Mouse (Mus musculus) hindbrain, embryonic 16.5 days (tissue): ENCODE data around the gene Zmat5. TPM values are rescaled to one million over a fixed set of nuclear protein-coding genes. Genes with fewer than 3 reads are reported as not detected.

Experiments
- ATAC-seq: fragments of 200-750 bp; cut with Nextera tagmentation; 2 replicates; pipeline ENCODE4 v1.8.0; 2017; ENCODE audit warnings: moderate TSS enrichment, moderate library complexity
- H3K27ac ChIP-seq: fragments of 300-500 bp; sonication (generic); 2 replicates; pipeline ENCODE4 v1.5.1; 2014; ENCODE audit warnings: low read depth, mild to moderate bottlenecking, control low read depth, low read length, moderate library complexity
- H3K27me3 ChIP-seq: fragments of 300-500 bp; sonication (generic); replicated peaks from 2 replicates; pipeline ENCODE4 v1.6.1; 2014; ENCODE audit warnings: low read length; ENCODE audit not compliant: control insufficient read depth, insufficient read depth
- H3K36me3 ChIP-seq: fragments of 300-500 bp; sonication (generic); 2 replicates; pipeline ENCODE4 v1.6.1; 2014; ENCODE audit warnings: mild to moderate bottlenecking, low read length, moderate library complexity, mixed read lengths; ENCODE audit not compliant: control insufficient read depth, insufficient read depth
- H3K4me1 ChIP-seq: fragments of 300-500 bp; sonication (generic); 2 replicates; pipeline ENCODE4 v1.6.1; 2014; ENCODE audit warnings: low read depth, low read length; ENCODE audit not compliant: control insufficient read depth, insufficient read depth
- H3K4me2 ChIP-seq: fragments of 300-500 bp; sonication (generic); 2 replicates; pipeline ENCODE4 v1.6.1; 2014; ENCODE audit warnings: mild to moderate bottlenecking, low read length, control low read depth, moderate library complexity
- H3K4me3 ChIP-seq: fragments of 300-500 bp; sonication (generic); 2 replicates; pipeline ENCODE4 v1.5.1; 2014; ENCODE audit warnings: mild to moderate bottlenecking, low read length, control low read depth, moderate library complexity
- H3K9ac ChIP-seq: fragments of 300-500 bp; sonication (generic); 2 replicates; pipeline ENCODE4 v1.6.1; 2014; ENCODE audit warnings: low read depth, mild to moderate bottlenecking, control low read depth, low read length, moderate library complexity
- H3K9me3 ChIP-seq: fragments of 300-500 bp; sonication (generic); 2 replicates; pipeline ENCODE4 v1.6.1; 2014; ENCODE audit warnings: mild to moderate bottlenecking, low read length, moderate library complexity; ENCODE audit not compliant: control insufficient read depth
- WGBS: fragments of 180-500 bp; shearing (Covaris S2); extraction: QIAGEN DNeasy Blood & Tissue Kit; methylation state at CpG from one replicate; pipeline ENCODE4 v1.1.7; 2014; 5-methylcytosine and 5-hydroxymethylcytosine counted together
- polyA plus RNA-seq: library from polyadenylated mRNA; unstranded; fragments of >200 nt; fragmentation: Nextera tagmentation; extraction: Ambion mirVana; gene quantifications from 2 replicates; pipeline ENCODE4 v1.2.1, GENCODE M21; 2015

The Zmat5 gene
- polyA plus RNA-seq, 1 experiment from 2014 or later, result 63.5 TPM

DNA sequence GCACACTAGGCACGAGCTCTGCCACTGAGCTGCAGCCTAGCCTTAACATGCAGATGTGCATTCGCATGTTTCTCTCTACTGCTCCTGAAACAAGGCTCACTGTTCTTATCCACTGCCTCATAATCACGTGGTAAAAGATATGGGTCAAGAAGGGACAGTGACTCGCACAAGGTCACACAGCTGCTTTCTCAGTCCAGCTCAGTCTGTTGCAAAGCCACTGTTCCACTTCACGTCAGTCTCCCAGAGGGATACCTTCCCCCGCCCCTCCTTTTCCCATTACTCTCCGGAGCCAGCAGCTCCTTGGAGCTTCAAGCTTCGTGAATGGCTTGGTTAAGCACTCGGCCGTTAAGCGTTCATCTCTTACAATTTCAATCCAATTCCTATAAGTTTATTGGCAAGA, 15.9 kb downstream of the Zmat5 start:
- Histone ChIP-seq H3K27ac (no peak overlapping the region), H3K36me3 (peaks cover 7% of the 10 kb centered on the region; the same call in 1 of the 2 replicates), H3K9me3 (no peaks in the 10 kb centered on the region), H3K4me3 (no peak overlapping the region), H3K4me2 (no peak overlapping the region), H3K27me3 (no peaks in the 10 kb centered on the region), H3K4me1 (peaks cover 2% of the 10 kb centered on the region), H3K9ac (no peak overlapping the region)
- WGBS, result 48% methylated on average over 11 of the region's 11 CpGs
- ATAC-seq, result no peak

DNA sequence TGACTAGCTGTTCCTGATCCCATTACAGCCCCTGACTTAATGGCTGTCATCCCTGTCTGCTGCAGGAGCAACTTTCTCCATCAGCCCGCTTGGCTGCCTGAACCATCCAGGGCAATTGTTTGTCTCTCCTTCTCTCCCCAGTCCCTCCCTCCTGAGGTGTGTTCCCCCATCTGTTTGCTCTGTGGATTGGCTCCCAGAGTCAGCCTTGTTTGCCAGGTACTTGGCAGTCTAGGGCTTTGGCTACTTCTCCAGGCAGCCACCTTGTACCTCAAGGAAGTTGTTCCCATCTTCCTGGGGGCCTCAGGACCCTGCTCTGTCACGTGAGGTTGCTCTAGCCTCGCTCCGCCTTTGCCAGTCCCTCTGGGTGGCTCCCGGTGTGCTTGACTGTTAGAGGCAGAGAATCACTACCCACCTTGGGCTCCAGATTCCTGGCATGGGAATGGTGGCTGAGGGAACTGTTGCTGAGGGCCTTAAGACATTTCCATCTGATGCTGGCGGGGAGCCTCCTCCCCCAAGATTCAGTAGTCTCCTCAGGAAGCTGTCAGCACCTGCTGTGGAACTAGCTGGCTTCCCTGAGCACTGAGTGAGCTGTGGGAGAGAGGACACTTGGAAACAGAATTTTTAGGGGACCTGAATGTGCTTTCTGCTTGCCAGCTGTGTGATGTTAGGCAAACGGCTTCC, 16.6 kb downstream of the Zmat5 start:
- Histone ChIP-seq H3K4me1 (peaks cover 2% of the 10 kb centered on the region), H3K4me3 (no peak overlapping the region), H3K27ac (no peak overlapping the region), H3K4me2 (no peak overlapping the region), H3K27me3 (no peaks in the 10 kb centered on the region), H3K36me3 (peaks cover 7% of the 10 kb centered on the region; the same call in 1 of the 2 replicates), H3K9ac (no peak overlapping the region), H3K9me3 (no peaks in the 10 kb centered on the region)
- WGBS, result 42% methylated on average over 7 of the region's 7 CpGs
- 0 out of 2 replicates have a peak, but pooled peaks have one; percentile 25 for ATAC-seq

- H3K27ac ChIP-seq, result no peak overlapping the region
- H3K9me3 ChIP-seq, result no peaks in the 10 kb centered on the region
- H3K4me1 ChIP-seq, result peaks cover 2% of the 10 kb centered on the region
- H3K4me2 ChIP-seq, result no peak overlapping the region
- H3K9ac ChIP-seq, result no peak overlapping the region
- H3K4me3 ChIP-seq, result no peak overlapping the region
- 79% methylated on average over 8 of the region's 8 CpGs for WGBS
- ATAC-seq, result no peak
- H3K27me3 ChIP-seq, result no peaks in the 10 kb centered on the region
- H3K36me3 ChIP-seq, result peaks cover 7% of the 10 kb centered on the region; the same call in 1 of the 2 replicates
Observed at GRCm38 (mm10) chr11:4721728-4722127, 17.2 kb downstream of the Zmat5 start.

DNA sequence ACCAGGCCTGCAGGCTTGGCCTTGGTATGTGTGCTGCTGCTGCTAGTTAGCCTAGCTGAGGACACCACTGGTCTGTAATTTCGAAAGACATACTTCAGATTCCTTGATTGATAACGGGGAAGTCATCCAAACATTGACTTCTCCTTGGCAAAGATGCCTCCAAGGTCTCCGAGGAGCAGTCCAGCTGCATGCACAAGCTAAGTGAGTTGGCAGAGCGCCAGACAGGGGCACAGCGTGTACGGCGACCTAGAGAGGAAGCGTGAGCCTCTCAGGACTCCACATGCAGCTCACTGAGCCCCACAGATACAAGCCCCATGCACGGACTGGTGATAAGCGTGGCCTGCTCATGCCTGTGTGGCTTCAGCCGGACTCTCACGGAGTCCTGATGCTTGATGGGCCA, 25.1 kb downstream of the Zmat5 start:
- H3K27ac ChIP-seq, result no peak overlapping the region
- H3K9me3 ChIP-seq, result no peaks in the 10 kb centered on the region
- WGBS, result 40% methylated on average over 12 of the region's 12 CpGs
- H3K27me3 ChIP-seq, result no peaks in the 10 kb centered on the region
- no peak overlapping the region for H3K4me3 ChIP-seq
- H3K36me3 ChIP-seq, result no peaks in the 10 kb centered on the region
- 0 out of 2 replicates have a peak, but pooled peaks have one; percentile 31 for ATAC-seq
- H3K4me2 ChIP-seq, result no peak overlapping the region
- H3K9ac ChIP-seq, result no peak overlapping the region
- no peaks in the 10 kb centered on the region; the same call in 1 of the 2 replicates for H3K4me1 ChIP-seq

- WGBS, result 78% methylated on average over 6 of the region's 6 CpGs
- ATAC-seq, result no peak
Observed at GRCm38 (mm10) chr11:4730096-4730495, 25.6 kb downstream of the Zmat5 start.

GRCm38 (mm10) chr11:4730913-4731312, 26.4 kb downstream of the Zmat5 start:
- no peak for ATAC-seq
- H3K27ac ChIP-seq, result no peak overlapping the region
- whole genome bisulfite sequencing, result 77% methylated on average over 5 of the region's 5 CpGs
- H3K27me3 ChIP-seq, result no peaks in the 10 kb centered on the region
- H3K4me1 ChIP-seq, result no peaks in the 10 kb centered on the region; the same call in 1 of the 2 replicates
- H3K36me3 ChIP-seq, result no peaks in the 10 kb centered on the region
- no peak overlapping the region for H3K4me3 ChIP-seq
- H3K9ac ChIP-seq, result no peak overlapping the region
- H3K9me3 ChIP-seq, result no peaks in the 10 kb centered on the region
- no peak overlapping the region for H3K4me2 ChIP-seq

More at GRCm38 (mm10) chr11:4730096-4730495, 25.6 kb downstream of the Zmat5 start:
- H3K27me3 ChIP-seq, result no peaks in the 10 kb centered on the region
- no peak overlapping the region for H3K4me2 ChIP-seq
- H3K9ac ChIP-seq, result no peak overlapping the region
- no peak overlapping the region for H3K4me3 ChIP-seq
- no peaks in the 10 kb centered on the region; the same call in 1 of the 2 replicates for H3K4me1 ChIP-seq
- H3K9me3 ChIP-seq, result no peaks in the 10 kb centered on the region
- H3K27ac ChIP-seq, result no peak overlapping the region
- H3K36me3 ChIP-seq, result no peaks in the 10 kb centered on the region

DNA sequence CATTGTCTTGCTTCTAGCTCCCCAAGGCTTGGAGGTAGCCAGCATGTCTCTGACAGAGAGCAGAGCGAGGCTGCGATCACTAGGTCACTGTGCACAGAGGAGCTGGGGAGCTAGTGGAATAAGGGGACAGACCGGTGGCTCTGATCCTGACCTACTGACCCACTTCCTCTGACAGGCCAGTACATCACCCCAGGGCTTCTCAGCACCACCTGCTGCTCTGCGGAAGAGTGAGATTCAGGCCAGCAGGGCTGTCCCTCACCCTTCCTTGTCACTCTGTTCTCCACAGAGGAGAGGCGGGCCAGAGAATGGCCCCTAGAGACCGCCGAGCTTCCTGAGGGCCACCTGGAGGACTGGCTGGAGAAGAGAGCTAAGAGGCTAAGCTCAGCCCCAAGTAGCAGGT, 27.3 kb downstream of the Zmat5 start:
- ATAC-seq, result no peak

GRCm38 (mm10) chr11:4734179-4734578, 29.7 kb downstream of the Zmat5 start:
- Histone ChIP-seq H3K27me3 (no peaks in the 10 kb centered on the region), H3K4me3 (no peak overlapping the region), H3K27ac (no peak overlapping the region), H3K4me2 (no peak overlapping the region), H3K9me3 (no peaks in the 10 kb centered on the region), H3K36me3 (no peaks in the 10 kb centered on the region), H3K4me1 (no peaks in the 10 kb centered on the region; the same call in 1 of the 2 replicates), H3K9ac (no peak overlapping the region)
- WGBS, result 30% methylated on average over 12 of the region's 12 CpGs
- ATAC-seq, result no peak

More for the DNA sequence above, 27.3 kb downstream of the Zmat5 start:
- H3K27me3 ChIP-seq, result no peaks in the 10 kb centered on the region
- no peak overlapping the region for H3K27ac ChIP-seq
- no peak overlapping the region for H3K4me2 ChIP-seq
- H3K9me3 ChIP-seq, result no peaks in the 10 kb centered on the region
- H3K9ac ChIP-seq, result no peak overlapping the region
- H3K4me1 ChIP-seq, result no peaks in the 10 kb centered on the region; the same call in 1 of the 2 replicates
- H3K36me3 ChIP-seq, result no peaks in the 10 kb centered on the region
- no peak overlapping the region for H3K4me3 ChIP-seq
- 64% methylated on average over 7 of the region's 7 CpGs for WGBS

- H3K4me3 ChIP-seq, result no peak overlapping the region
- no peak overlapping the region for H3K4me2 ChIP-seq
- H3K9me3 ChIP-seq, result no peaks in the 10 kb centered on the region
- no peak for ATAC-seq
- H3K4me1 ChIP-seq, result no peaks in the 10 kb centered on the region
- no peak overlapping the region for H3K9ac ChIP-seq
- 42% methylated on average over 6 of the region's 6 CpGs for WGBS
- H3K27me3 ChIP-seq, result no peaks in the 10 kb centered on the region
- H3K27ac ChIP-seq, result no peak overlapping the region
- H3K36me3 ChIP-seq, result no peaks in the 10 kb centered on the region
Observed at GRCm38 (mm10) chr11:4736355-4736754, 31.9 kb downstream of the Zmat5 start.
